Mouse (Mus musculus) liver, embryonic 14.5 days (tissue): ENCODE results near the gene Rom1. TPM values are rescaled to one million over a fixed set of nuclear protein-coding genes. Genes with fewer than 3 reads are reported as not detected.
"Not testable (repeated sequence)": the region's sequence is repeated elsewhere in the genome, so short reads cannot be mapped to it uniquely, and the experiment has no call there.

Source experiments
- ATAC-seq: fragments of 200-750 bp; cut with Nextera tagmentation; 2 replicates; pipeline ENCODE4 v1.8.0; 2017; ENCODE audit warnings: moderate number of reproducible peaks, mild to moderate bottlenecking, moderate library complexity; ENCODE audit not compliant: insufficient read depth
- DNase-seq, 3 experiments: peaks; one replicate each; pipeline ENCODE4 v3.0.0-alpha.2; 2012 to 2013; ENCODE audit warnings: low read depth in 3 of 3, low spot score in 3 of 3
- H3K27ac ChIP-seq: fragments of 300-500 bp; sonication (generic); 2 replicates; pipeline ENCODE4 v1.5.1; 2014; ENCODE audit warnings: moderate library complexity, mild to moderate bottlenecking, control low read depth, inconsistent platforms
- H3K27me3 ChIP-seq: fragments of 300-500 bp; sonication (generic); 2 replicates; pipeline ENCODE4 v1.6.1; 2014; ENCODE audit warnings: mild to moderate bottlenecking, low read length, moderate library complexity; ENCODE audit not compliant: control insufficient read depth, insufficient read depth
- H3K36me3 ChIP-seq: fragments of 300-500 bp; sonication (generic); replicated peaks from 2 replicates; pipeline ENCODE4 v1.6.1; 2014; ENCODE audit warnings: low read depth; ENCODE audit not compliant: control insufficient read depth, insufficient read depth
- H3K4me1 ChIP-seq, 2 experiments: fragments of 200-500 bp in 1 of 2; fragments of 300-500 bp in 1 of 2; sonication (generic) in 1 of 2; replicated peaks; 2 replicates each; pipeline ENCODE4 v1.6.1; 2012 to 2014; ENCODE audit warnings: antibody characterized with exemption in 1 of 2, inconsistent platforms in 1 of 2, low read length in 1 of 2; ENCODE audit not compliant: control insufficient read depth in 2 of 2, insufficient read depth in 2 of 2
- H3K4me2 ChIP-seq: fragments of 300-500 bp; sonication (generic); 2 replicates; pipeline ENCODE4 v1.6.1; 2014; ENCODE audit warnings: low read depth, mild to moderate bottlenecking, control low read depth, moderate library complexity
- H3K4me3 ChIP-seq, 2 experiments: fragments of 200-500 bp in 1 of 2; fragments of 300-500 bp in 1 of 2; sonication (generic) in 1 of 2; 2 replicates each; pipeline ENCODE4 v1.5.1; 2012 to 2014; ENCODE audit warnings: low read depth in 2 of 2, low read length in 2 of 2, mild to moderate bottlenecking in 2 of 2, control low read depth in 1 of 2, inconsistent platforms in 1 of 2, moderate library complexity in 1 of 2; ENCODE audit not compliant: insufficient read depth in 1 of 2
- H3K9ac ChIP-seq: fragments of 300-500 bp; sonication (generic); replicated peaks from 2 replicates; pipeline ENCODE4 v1.6.1; 2014; ENCODE audit warnings: mild to moderate bottlenecking, control low read depth, moderate library complexity
- H3K9me3 ChIP-seq: fragments of 300-500 bp; sonication (generic); 2 replicates; pipeline ENCODE4 v1.6.1; 2016; ENCODE audit warnings: low read length, mixed read lengths; ENCODE audit not compliant: control insufficient read depth
- CTCF ChIP-seq: IDR thresholded peaks from 2 replicates; pipeline ENCODE4 v1.5.1; 2016; ENCODE audit warnings: antibody characterized with exemption, low read depth, control low read depth
- EP300 ChIP-seq: IDR thresholded peaks from 2 replicates; pipeline ENCODE4 v1.6.1; 2016; ENCODE audit warnings: antibody characterized with exemption, low read depth
- WGBS: fragments of 180-500 bp; shearing (Covaris S2); extraction: QIAGEN DNeasy Blood & Tissue Kit; methylation state at CpG from one replicate; pipeline ENCODE4 v1.1.7; 2014; ENCODE audit not compliant: insufficient replicate concordance; 5-methylcytosine and 5-hydroxymethylcytosine counted together
- polyA plus RNA-seq, 2 experiments: library from polyadenylated mRNA; depleted of rRNA in 1 of 2; stranded (reverse) in 1 of 2; unstranded in 1 of 2; fragments of >200 nt; fragmentation: Nextera tagmentation in 1 of 2; extraction: Ambion mirVana in 1 of 2; gene quantifications; 2 replicates each; pipeline versions ENCODE4 v1.2.1 to v1.2.3; 2012 to 2014

Rom1 gene
- polyA plus RNA-seq, 2 experiments: 1.4 to 2.8 TPM

DNA sequence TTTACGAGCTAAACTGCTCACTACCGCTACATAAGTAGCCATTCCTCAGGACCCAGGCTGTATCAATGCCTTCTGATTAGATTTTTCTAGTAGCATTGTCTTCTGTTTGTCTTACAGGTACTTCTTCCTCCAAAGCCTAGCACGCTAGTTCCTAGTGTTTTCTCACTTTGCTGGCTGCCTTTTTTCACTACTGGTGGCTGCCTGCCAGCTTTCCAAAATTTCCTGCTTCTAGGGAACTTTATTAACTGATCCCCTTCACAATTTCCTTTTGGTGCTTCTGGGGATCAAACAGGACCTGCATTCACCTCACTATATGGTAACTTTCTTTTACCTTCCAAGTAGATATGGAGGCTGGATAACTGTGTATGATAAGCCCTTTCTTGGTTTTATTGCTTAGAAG is 30.1 kb downstream of the Rom1 start:
- Histone ChIP-seq H3K9ac (peak overlapping the region; percentile 91), H3K27me3 (no peaks in the 10 kb centered on the region), H3K4me3 (peak overlapping the region; percentile 75 to 85), H3K27ac (no peak overlapping the region; the same call in 1 of the 2 replicates), H3K4me1 (peaks cover 8 to 20% of the 10 kb centered on the region in 2 experiments), H3K36me3 (peaks cover 30% of the 10 kb centered on the region), H3K4me2 (peak overlapping the region; percentile 76), H3K9me3 (no peaks in the 10 kb centered on the region)
- ATAC-seq (no peak), DNase-seq (no peak)
- TF ChIP-seq EP300: no peak
- WGBS: 33% methylated on average over 3 of the region's 3 CpGs

DNA sequence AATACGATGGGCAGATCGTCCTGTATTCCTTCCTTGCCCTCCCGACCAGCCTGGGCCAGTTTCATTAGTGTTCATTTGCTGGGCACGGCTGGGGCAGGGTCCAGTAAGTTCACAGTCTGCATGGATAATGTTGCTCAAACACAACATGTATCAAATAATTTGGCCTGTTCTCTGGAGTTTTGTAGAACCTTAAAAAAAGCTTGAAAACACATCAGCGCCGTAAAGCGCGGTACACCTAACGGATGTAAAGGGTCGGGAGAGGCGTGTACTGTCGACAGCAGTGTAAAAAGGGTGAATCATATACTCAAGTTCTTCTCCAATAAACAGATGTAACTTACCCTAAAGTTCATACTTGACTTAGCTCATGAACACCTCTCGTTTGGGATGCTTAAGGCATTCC is 30.6 kb downstream of the Rom1 start:
- DNase-seq (no peak), ATAC-seq (no peak)
- Histone ChIP-seq H3K4me1 (peaks cover 8 to 23% of the 10 kb centered on the region in 2 experiments), H3K27ac (peak overlapping the region; percentile 40), H3K4me3 (peak overlapping the region; percentile 75 to 85), H3K9ac (peak overlapping the region; percentile 91), H3K4me2 (peak overlapping the region; percentile 76), H3K27me3 (no peaks in the 10 kb centered on the region), H3K36me3 (peaks cover 27% of the 10 kb centered on the region), H3K9me3 (no peaks in the 10 kb centered on the region)
- TF ChIP-seq CTCF: no peak
- no peak for TF ChIP-seq EP300
- 2% methylated on average over 13 of the region's 13 CpGs for WGBS

- peaks cover 8 to 23% of the 10 kb centered on the region in 2 experiments for H3K4me1 ChIP-seq
- H3K4me2 ChIP-seq: peak within 1 kb of the TSS; percentile 76
- H3K36me3 ChIP-seq: peaks cover 21% of the 10 kb centered on the region
- peak; percentile 94 to 96 (median 96) for DNase-seq
- TF ChIP-seq CTCF (peak; percentile 43), EP300 (no peak; the same call in 1 of the 2 replicates)
- H3K9me3 ChIP-seq: no peaks in the 10 kb centered on the region
- H3K9ac ChIP-seq: peak within 1 kb of the TSS; percentile 91
- H3K4me3 ChIP-seq: peak within 1 kb of the TSS; percentile 75 to 85
- ATAC-seq: peak; percentile 98
- WGBS: under 1% methylated on average over 53 of the region's 53 CpGs
- H3K27ac ChIP-seq: peak within 1 kb of the TSS; percentile 49
- H3K27me3 ChIP-seq: no peaks in the 10 kb centered on the region
These were observed 31.2 kb downstream of the Rom1 start, which contains the start of gene Ganab for GRCm38 (mm10) chr19:8897865-8898495. Gene Ganab (plus strand): TSS chr19:8898071.

GRCm38 (mm10) chr19:8897211-8897864 is 31.8 kb downstream of the Rom1 start:
- peak overlapping the region; percentile 49 for H3K27ac ChIP-seq
- not testable (repeated sequence) for H3K9me3 ChIP-seq

GRCm38 (mm10) chr19:8896231-8896630 is 32.9 kb downstream of the Rom1 start:
- 0 out of 2 replicates have a peak overlapping the region, but pooled peaks have one; percentile 11 for H3K4me2 ChIP-seq
- ATAC-seq, H3K27me3 ChIP-seq, H3K9ac ChIP-seq, DNase-seq, H3K4me3 ChIP-seq, H3K9me3 ChIP-seq, H3K27ac ChIP-seq: not testable (repeated sequence)
- peaks cover 19% of the 10 kb centered on the region for H3K36me3 ChIP-seq
- peaks cover 8 to 23% of the 10 kb centered on the region in 2 experiments for H3K4me1 ChIP-seq
- 84% methylated on average over 5 of the region's 5 CpGs for WGBS

More at GRCm38 (mm10) chr19:8897211-8897864, 31.8 kb downstream of the Rom1 start:
- not testable (repeated sequence) for H3K27me3 ChIP-seq, DNase-seq
- ATAC-seq: peak; percentile 36; the same call in 1 of the 2 replicates
- Histone ChIP-seq H3K9ac (peak overlapping the region; percentile 58), H3K4me2 (peak overlapping the region; percentile 63), H3K4me3 (peak overlapping the region; percentile 42 to 75), H3K4me1 (peaks cover 8 to 23% of the 10 kb centered on the region in 2 experiments), H3K36me3 (peaks cover 17% of the 10 kb centered on the region)
- WGBS: 44% methylated on average over 21 of the region's 21 CpGs
